Mouse (Mus musculus) myocyte (in vitro differentiated cells): ENCODE data around the gene Fam69b. TPM values are rescaled to one million over a fixed set of nuclear protein-coding genes. Genes with fewer than 3 reads are reported as not detected.

Experiments
- H3K27me3 ChIP-seq: one replicate; pipeline ENCODE4 v1.6.1; 2011; ENCODE audit not compliant: control insufficient read depth, insufficient read depth, insufficient read length
- H3K36me3 ChIP-seq: one replicate; pipeline ENCODE4 v1.6.1; 2011; ENCODE audit not compliant: control insufficient read depth, insufficient read depth
- H3K4me2 ChIP-seq: one replicate; pipeline ENCODE4 v1.6.1; 2011; ENCODE audit warnings: low read depth, control low read depth
- H3K4me3 ChIP-seq: one replicate; pipeline ENCODE4 v1.5.1; 2011; ENCODE audit warnings: mild to moderate bottlenecking, control low read depth, moderate library complexity
- H3K79me2 ChIP-seq: one replicate; pipeline ENCODE4 v1.6.1; 2011; ENCODE audit not compliant: control insufficient read depth, insufficient read depth
- H3ac ChIP-seq: one replicate; pipeline ENCODE4 v1.6.1; 2011; ENCODE audit not compliant: control insufficient read depth, insufficient read length
- CEBPB ChIP-seq: IDR thresholded peaks from 2 replicates; pipeline ENCODE4 v1.6.1; 2011; ENCODE audit warnings: mild to moderate bottlenecking, moderate library complexity; ENCODE audit not compliant: poor library complexity, insufficient read depth, severe bottlenecking
- E2F4 ChIP-seq: IDR thresholded peaks from one replicate; pipeline ENCODE4 v1.6.1; 2011; ENCODE audit warnings: mild to moderate bottlenecking, control low read depth, moderate library complexity; ENCODE audit not compliant: insufficient read depth
- MAX ChIP-seq: IDR thresholded peaks from one replicate; pipeline ENCODE4 v1.6.1; 2011; ENCODE audit warnings: low read depth, mild to moderate bottlenecking, control low read depth
- MYOD1 ChIP-seq, 3 experiments: IDR thresholded peaks; one replicate each; pipeline ENCODE4 v1.6.1; 2011; ENCODE audit warnings: control low read depth in 2 of 3, low read depth in 2 of 3, mild to moderate bottlenecking in 2 of 3, moderate library complexity in 1 of 3; ENCODE audit not compliant: insufficient read length in 2 of 3, control insufficient read depth in 1 of 3
- MYOG ChIP-seq, 3 experiments: IDR thresholded peaks; one replicate each; pipeline ENCODE4 v1.6.1; 2011; ENCODE audit warnings: control low read depth in 2 of 3, low read depth in 2 of 3, mild to moderate bottlenecking in 2 of 3; ENCODE audit not compliant: insufficient read length in 2 of 3, control insufficient read depth in 1 of 3, insufficient read depth in 1 of 3
- POLR2A ChIP-seq: IDR thresholded peaks from one replicate; pipeline ENCODE4 v1.6.1; 2011; ENCODE audit warnings: low read depth, mild to moderate bottlenecking, control low read depth, moderate library complexity; ENCODE audit not compliant: insufficient read length
- POLR2AphosphoS2 ChIP-seq: IDR thresholded peaks from one replicate; pipeline ENCODE4 v1.6.1; 2011; ENCODE audit warnings: low read depth, control low read depth; ENCODE audit not compliant: insufficient read length
- REST ChIP-seq: IDR thresholded peaks from one replicate; pipeline ENCODE4 v1.6.1; 2011; ENCODE audit warnings: mild to moderate bottlenecking, control low read depth, moderate library complexity; ENCODE audit not compliant: insufficient read depth, insufficient read length
- SRF ChIP-seq: IDR thresholded peaks from one replicate; pipeline ENCODE4 v1.6.1; 2011; ENCODE audit warnings: low read depth; ENCODE audit not compliant: control insufficient read depth, insufficient read length
- TCF12 ChIP-seq: IDR thresholded peaks from one replicate; pipeline ENCODE4 v1.6.1; 2011; ENCODE audit warnings: mild to moderate bottlenecking, control low read depth; ENCODE audit not compliant: poor library complexity, insufficient read depth, severe bottlenecking
- TCF3 ChIP-seq: IDR thresholded peaks from one replicate; pipeline ENCODE4 v1.6.1; 2011; ENCODE audit warnings: low read depth, control low read depth; ENCODE audit not compliant: insufficient read length
- USF1 ChIP-seq: IDR thresholded peaks from one replicate; pipeline ENCODE4 v1.6.1; 2011; ENCODE audit warnings: low read depth, mild to moderate bottlenecking, control low read depth, moderate library complexity
- polyA plus RNA-seq: library from polyadenylated mRNA; unstranded; fragments of >200 nt; fragmentation: generic; extraction: Trizol; gene quantifications from one replicate; pipeline ENCODE4 v1.2.1, GENCODE M21; 2012; ENCODE audit warnings: missing spikeins

Fam69b gene
- polyA plus RNA-seq: 2.6 TPM

DNA sequence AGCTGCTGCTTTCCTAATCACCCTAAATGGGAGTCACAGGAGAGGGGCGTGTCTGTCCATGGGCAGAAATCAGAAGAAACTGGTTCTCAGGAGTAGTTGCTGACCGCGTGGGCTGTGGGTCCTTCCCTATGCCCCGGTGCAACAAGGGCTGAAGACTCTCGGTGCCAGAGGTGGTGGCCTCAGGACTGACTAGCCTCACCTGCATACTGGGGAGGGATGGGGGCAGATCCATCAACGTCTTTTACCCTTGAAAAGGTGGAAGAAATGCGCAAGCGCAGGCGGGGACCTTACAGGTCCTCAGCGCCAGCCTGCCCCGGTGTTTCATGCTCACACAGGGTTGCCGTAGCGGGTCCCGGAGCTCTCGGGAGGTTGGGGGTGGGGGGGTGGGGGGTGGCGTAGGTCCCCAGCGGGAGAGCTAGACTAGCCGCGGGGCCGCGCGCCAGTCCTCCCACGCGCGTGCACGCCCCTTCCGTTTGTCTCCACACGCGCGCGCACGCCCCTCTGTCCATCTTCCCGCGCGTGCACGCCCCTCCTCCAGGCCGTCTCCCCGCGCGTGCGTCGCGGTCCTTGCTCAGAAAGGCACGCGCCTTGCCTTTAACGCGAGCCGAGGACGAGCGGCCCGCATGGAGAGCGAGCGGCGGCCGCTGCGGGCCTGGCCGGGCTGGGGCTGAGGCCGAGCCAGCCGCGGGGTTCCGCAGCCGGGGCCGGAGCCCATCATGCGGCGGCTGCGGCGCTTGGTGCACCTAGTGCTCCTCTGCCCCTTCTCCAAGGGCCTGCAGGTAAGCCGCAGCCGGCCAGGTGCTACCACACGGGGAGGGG is at the start of gene Fam69b:
Fam69b (plus strand) TSS at position 537 of the 819 bp plus-strand sequence.
- Histone ChIP-seq H3K27me3 (no peaks in the 10 kb centered on the region), H3ac (peak within 1 kb of the TSS; percentile 55), H3K4me3 (no peak within 1 kb of the TSS), H3K79me2 (no peaks in the 10 kb centered on the region), H3K36me3 (no peaks in the 10 kb centered on the region), H3K4me2 (peak within 1 kb of the TSS; percentile 75)
- peak in 1 of 3 experiments; percentile 5 for TF ChIP-seq MYOD1 (IDR thresholded peaks at IDR 0.05; ENCODE audit: control insufficient read depth in 1 of 3, insufficient read length in 2 of 3, low read depth in 2 of 3)
- no peak for TF ChIP-seq SRF
- TF ChIP-seq TCF3: no peak
- TF ChIP-seq POLR2A: peak; percentile 23
- no peak for TF ChIP-seq REST

DNA sequence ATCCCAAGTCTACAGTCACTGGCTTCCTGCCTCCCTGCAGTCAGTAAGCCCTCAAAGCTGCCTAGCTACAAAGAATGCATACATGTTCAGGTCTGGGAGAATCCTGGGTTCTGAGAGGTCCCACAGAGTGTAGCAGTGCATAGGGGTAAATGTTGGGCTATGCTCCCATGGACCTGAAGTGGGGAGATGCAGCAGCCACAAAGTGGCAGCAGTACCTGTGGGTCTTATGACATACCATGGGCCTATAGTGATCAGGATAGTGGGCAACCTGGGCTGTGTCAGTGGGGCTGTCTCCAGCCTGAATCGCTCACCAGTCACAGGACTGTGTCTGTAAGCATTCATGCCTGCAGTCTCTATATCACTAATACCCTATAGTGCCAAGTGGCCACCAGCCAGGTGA is 48.5 kb upstream of the Fam69b start, which contains the start of gene Egfl7:
Egfl7 (plus strand) TSS at position 301 of the 400 bp plus-strand sequence.
- H3ac ChIP-seq: no peak within 1 kb of the TSS
- peaks cover 13% of the 10 kb centered on the region for H3K27me3 ChIP-seq
- TF ChIP-seq SRF (no peak), POLR2A (no peak), MYOG (IDR thresholded peaks at IDR 0.05; ENCODE audit: control insufficient read depth in 1 of 3, insufficient read depth in 1 of 3, insufficient read length in 2 of 3, low read depth in 2 of 3) (no peak), POLR2AphosphoS2 (no peak), REST (no peak)
- no peak within 1 kb of the TSS for H3K4me3 ChIP-seq
- H3K79me2 ChIP-seq: no peaks in the 10 kb centered on the region
- H3K36me3 ChIP-seq: no peaks in the 10 kb centered on the region
- no peak within 1 kb of the TSS for H3K4me2 ChIP-seq

DNA sequence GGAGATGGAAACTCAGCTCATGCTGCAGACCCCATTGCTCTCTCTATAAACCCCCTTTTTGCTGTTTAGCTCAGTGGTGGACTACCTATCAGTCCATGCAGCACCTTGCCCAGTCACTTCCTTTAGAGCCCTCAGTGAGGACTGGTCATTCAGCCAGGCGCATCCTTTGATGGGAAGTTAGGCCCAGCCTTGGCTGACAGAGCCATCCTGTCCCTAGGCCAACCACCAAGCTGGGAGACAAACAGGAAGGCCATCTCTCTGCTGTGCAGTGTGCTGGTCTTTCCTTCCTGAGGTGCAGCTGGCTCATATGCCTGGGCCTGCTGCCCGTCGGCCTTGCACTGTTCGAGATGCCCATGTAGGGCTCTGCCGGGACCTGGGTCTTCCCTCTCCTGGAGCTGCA is 47.5 kb upstream of the Fam69b start:
- TF ChIP-seq SRF (no peak), MYOD1 (IDR thresholded peaks at IDR 0.05; ENCODE audit: control insufficient read depth in 1 of 3, insufficient read length in 2 of 3, low read depth in 2 of 3) (no peak), MYOG (IDR thresholded peaks at IDR 0.05; ENCODE audit: control insufficient read depth in 1 of 3, insufficient read depth in 1 of 3, insufficient read length in 2 of 3, low read depth in 2 of 3) (no peak), MAX (no peak), TCF3 (no peak), CEBPB (no peak), USF1 (no peak), POLR2A (no peak), E2F4 (no peak), POLR2AphosphoS2 (no peak), REST (no peak), TCF12 (no peak)
- Histone ChIP-seq H3K4me3 (no peak overlapping the region), H3K79me2 (no peaks in the 10 kb centered on the region), H3K4me2 (no peak overlapping the region), H3ac (no peak overlapping the region), H3K27me3 (peaks cover 19% of the 10 kb centered on the region), H3K36me3 (no peaks in the 10 kb centered on the region)

DNA sequence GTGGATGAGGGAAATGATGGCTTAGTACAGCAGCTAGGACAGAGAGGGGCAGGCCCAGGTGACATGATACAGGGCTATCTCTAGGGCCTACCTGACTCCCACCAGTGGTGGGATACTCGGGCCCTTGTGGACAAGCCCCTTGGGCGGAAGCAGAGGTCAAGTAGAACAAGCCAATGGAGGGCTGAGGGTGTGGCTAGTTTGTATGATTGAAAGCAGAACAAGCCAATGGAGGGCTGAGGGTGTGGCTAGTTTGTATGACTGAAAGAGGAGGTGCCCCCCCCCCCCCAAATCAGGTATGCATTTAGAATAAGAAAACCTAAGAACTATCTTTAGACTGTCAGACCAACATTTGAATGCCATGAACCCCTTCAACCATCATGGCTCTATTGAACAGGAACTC is 46.1 kb upstream of the Fam69b start:
- TF ChIP-seq POLR2AphosphoS2 (no peak), REST (no peak), MAX (no peak), TCF3 (no peak), POLR2A (no peak), E2F4 (no peak), SRF (no peak), CEBPB (no peak)
- H3ac ChIP-seq: no peak overlapping the region
- no peaks in the 10 kb centered on the region for H3K36me3 ChIP-seq
- H3K4me3 ChIP-seq: no peak overlapping the region
- no peak overlapping the region for H3K4me2 ChIP-seq
- H3K27me3 ChIP-seq: peaks cover 25% of the 10 kb centered on the region
- no peaks in the 10 kb centered on the region for H3K79me2 ChIP-seq

DNA sequence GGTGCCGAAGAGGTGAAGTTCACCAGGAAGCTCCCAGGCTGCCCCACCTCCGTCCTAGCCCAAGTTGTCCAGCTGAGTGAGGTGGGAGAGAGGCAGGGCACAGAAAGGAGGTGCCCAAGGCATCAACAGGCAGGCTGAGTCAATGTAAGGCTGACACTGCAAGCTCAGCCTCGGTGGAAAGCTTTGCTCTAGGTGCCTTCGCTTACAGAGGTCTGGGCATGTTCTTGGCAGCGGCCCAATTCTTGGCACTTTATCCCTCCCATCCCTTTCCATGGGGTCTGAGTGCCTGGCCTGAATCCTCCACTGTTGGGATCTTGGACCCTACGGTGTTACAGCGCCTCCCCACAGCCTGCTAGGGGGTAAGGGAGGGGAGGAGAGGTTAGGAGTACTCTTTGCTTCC is 45.5 kb upstream of the Fam69b start:
- Histone ChIP-seq H3K27me3 (peaks cover 25% of the 10 kb centered on the region), H3K4me3 (no peak overlapping the region), H3K4me2 (no peak overlapping the region), H3ac (no peak overlapping the region), H3K36me3 (no peaks in the 10 kb centered on the region), H3K79me2 (no peaks in the 10 kb centered on the region)
- no peak for TF ChIP-seq CEBPB
- TF ChIP-seq USF1: no peak
- TF ChIP-seq MYOD1 (IDR thresholded peaks at IDR 0.05; ENCODE audit: control insufficient read depth in 1 of 3, insufficient read length in 2 of 3, low read depth in 2 of 3): no peak
- TF ChIP-seq REST: no peak
